Mouse (Mus musculus) CD4-positive, CD25-positive, alpha-beta regulatory T cell, adult 4 months (primary cell): ENCODE data around the gene Vmn2r94. TPM values are rescaled to one million over a fixed set of nuclear protein-coding genes. Genes with fewer than 3 reads are reported as not detected.

Experiments
- ATAC-seq: one replicate; pipeline ENCODE4 v1.8.0; 2017
- polyA plus RNA-seq, 2 experiments: library from polyadenylated mRNA; unstranded; fragments of 100-300 nt; shearing (Covaris generic); gene quantifications; one replicate each; pipeline ENCODE4 v1.2.1; 2017

The Vmn2r94 gene
- polyA plus RNA-seq = not detected

DNA sequence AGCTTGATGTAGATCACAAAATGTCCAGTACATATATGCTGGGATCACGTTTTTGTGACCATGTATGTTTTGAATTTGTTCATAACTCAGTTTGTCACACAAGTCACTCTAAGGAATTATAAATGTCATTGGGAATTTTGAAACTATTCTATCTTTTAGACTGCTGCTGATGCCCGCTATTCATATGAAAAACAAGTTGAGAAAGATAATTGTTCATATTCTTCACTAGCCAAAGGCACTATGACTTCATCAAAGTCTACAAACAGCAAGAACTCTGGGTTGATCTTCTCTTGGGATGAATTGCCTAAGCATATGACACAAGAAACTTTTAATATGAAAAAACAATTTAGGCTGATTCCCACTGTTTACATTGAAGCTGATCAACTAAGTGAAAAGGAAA, at the start of gene Vmn2r94:
Gene Vmn2r94, minus strand, starts transcription at position 101 of the 400 bp plus-strand sequence.
- ATAC-seq = no peak

DNA sequence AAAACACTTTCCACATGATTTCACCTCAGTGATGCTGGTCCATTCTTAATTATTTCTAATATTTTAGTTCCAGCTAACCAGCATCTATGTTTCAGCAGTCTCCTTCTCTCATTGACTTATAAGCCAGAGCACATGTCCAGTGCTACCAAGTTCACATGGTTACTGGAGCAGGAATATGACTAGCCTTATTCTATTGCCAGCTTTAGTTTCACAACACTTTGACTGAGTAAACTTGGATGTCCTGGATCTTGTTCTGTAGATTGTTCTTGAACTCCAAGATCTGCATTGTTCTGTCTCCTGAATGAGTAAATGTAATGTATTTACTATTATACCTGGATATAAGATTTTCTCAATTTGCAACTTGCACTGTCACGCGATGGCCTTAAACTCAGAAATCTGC, 45.5 kb upstream of the Vmn2r94 start:
- no peak for ATAC-seq

DNA sequence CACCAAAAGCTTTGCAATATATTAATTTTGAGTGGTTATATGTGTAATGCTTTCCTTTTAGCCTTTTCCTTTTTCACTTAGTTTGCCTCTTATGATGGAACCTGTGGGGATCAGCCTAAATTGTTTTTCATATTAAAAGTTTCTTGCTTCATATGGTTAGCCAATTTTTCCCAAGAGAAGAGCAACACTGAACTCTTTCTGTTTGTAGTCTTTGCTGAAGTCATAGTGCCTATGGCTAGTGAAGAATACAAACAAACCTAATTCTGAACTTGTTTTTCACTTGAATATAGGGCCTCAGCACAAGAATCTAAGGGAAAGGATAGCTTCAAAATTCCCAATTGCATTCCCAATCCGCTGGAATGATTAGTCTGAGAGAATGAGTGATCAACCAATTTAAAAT, 20.2 kb upstream of the Vmn2r94 start, which contains the start of gene Vmn2r93:
Gene Vmn2r93, plus strand, starts transcription at position 301 of the 400 bp plus-strand sequence.
- no peak for ATAC-seq

GRCm38 (mm10) chr17:18236931-18237330, 40.6 kb downstream of the Vmn2r94 start:
- no peak for ATAC-seq

- no peak for ATAC-seq
Measured at GRCm38 (mm10) chr17:18231996-18232395, 45.6 kb downstream of the Vmn2r94 start.

GRCm38 (mm10) chr17:18221300-18221699, 56.3 kb downstream of the Vmn2r94 start:
- ATAC-seq = no peak

Other genes with a start within 250 kb of the Vmn2r94 start
- not detected for gene Vmn2r124, start 228.3 kb downstream of the Vmn2r94 start, polyA plus RNA-seq
- not detected for gene Vmn2r91, start 192.7 kb downstream of the Vmn2r94 start, polyA plus RNA-seq
- gene Vmn2r92, start 125.9 kb downstream of the Vmn2r94 start, polyA plus RNA-seq = under 1 TPM in 1 of 2 experiments, not detected in 1; 0.09 TPM
- gene Vmn2r93, start 20.3 kb upstream of the Vmn2r94 start, polyA plus RNA-seq = under 1 TPM in 1 of 2 experiments, not detected in 1; 0.05 TPM
- gene Vmn2r95, start 146.3 kb upstream of the Vmn2r94 start, polyA plus RNA-seq = under 1 TPM in 1 of 2 experiments, not detected in 1; 0.05 TPM